7 mouse cellular contexts compared by ENCODE assay signal in the genomic region with DNA sequence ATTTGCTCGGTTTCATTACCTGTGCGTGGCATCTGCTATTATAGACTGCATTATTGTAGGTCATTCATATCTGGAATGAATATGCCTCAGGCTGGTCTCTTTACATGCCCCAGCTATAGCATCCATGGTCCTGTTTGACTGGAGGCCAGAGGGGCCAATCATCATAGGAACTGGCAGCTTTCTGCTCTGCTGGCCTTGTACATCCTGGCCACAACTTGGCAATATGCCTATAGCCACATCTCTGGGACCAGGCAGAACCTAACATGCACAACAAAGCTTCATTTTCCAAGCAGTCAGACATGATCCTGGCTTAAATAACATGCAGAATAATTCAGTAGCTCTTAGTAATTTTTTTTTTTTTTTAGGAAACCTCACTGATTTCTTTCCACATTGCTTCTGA.
"Had no signal": no experiment of that assay in that cellular context is flagged by ENCODE, and none has a peak within 500 bp of the region (broad histone marks: within the 10 kb centered on the region; RNA-seq: fewer than 3 reads in every experiment).

No protein-coding gene starts in this region.

- DNase-seq: kidney, adult 2 months; kidney, postnatal 14 days; lung, embryonic 14.5 days; lung, postnatal 10 days; lung, postnatal 4 days; right cerebral cortex, postnatal 25 days; thymus, postnatal 36 days had no signal
